ENCODE assay signal across 8 mouse cellular contexts in the genomic region with DNA sequence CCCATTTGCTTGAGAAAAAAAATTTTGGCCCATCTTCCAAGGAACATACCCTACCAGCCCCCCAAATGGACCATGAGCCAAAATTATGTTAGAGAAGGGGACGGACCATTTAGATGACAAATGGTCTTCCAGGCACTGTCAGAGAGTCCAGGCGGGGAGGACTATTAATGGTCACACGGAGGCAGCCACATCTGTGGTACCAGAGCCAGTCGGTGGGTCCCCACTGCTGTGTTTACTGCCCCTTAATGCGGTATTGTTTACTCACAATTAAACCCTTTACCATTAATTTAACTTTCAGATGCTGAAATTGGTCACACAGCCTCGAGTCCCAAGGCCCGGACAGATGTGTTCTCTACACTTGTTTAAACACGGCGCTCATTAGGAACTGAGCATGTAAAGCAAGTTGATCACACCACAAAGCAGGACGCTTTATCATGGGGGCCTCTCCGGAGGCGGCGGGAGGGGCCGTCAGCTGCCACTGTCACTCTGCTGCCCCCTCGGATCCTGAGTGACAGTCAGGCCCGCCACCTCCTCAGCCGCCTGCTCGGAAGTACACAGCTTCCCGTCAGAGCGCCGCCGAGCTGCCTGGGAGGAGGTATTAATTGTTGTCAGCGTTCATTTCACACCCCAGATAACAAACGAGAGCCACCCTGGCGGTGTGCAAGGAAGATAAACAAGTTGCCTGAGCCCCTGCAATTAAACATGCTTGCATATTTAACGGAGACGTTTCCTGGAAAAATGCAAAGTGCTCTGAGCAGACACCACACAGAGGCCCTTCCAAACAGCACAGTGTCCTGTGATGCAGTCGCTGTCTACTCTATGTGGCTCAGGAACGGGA.
DNase-seq lines count a peak whose midpoint lies in the region; ATAC-seq lines count a peak whose summit lies in the region.

No protein-coding gene starts in this region.

- WGBS in forebrain, embryonic 12.5 days: 17% methylated on average over 29 of the region's 29 CpGs
- 6% methylated on average over 29 of the region's 29 CpGs for WGBS in hindbrain, embryonic 16.5 days
- 15% methylated on average over 29 of the region's 29 CpGs for WGBS in liver, embryonic 11.5 days

- H3K27ac ChIP-seq in forebrain, embryonic 12.5 days: 0 out of 2 replicates have a peak overlapping the region, but pooled peaks have one; percentile 19
- H3K27ac ChIP-seq in hindbrain, embryonic 16.5 days (ENCODE audit: low read depth, low read length): no peak overlapping the region
- peak overlapping the region; percentile 46; the same call in 1 of the 2 replicates for H3K27ac ChIP-seq in liver, embryonic 11.5 days (ENCODE audit: low read depth, low read length)

- H3K36me3 ChIP-seq in megakaryocyte, embryonic 14.5 days (replicated peaks; ENCODE audit: low read length): no peaks in the 10 kb centered on the region
- no peaks in the 10 kb centered on the region for H3K36me3 ChIP-seq in forebrain, embryonic 12.5 days (replicated peaks)
- no peaks in the 10 kb centered on the region for H3K36me3 ChIP-seq in hindbrain, embryonic 16.5 days (ENCODE audit: control insufficient read depth, insufficient read depth, low read length)
- no peaks in the 10 kb centered on the region for H3K36me3 ChIP-seq in liver, embryonic 11.5 days (ENCODE audit: control insufficient read depth, insufficient read depth, low read length)

- no peaks in the 10 kb centered on the region for H3K9me3 ChIP-seq in megakaryocyte, embryonic 14.5 days
- no peaks in the 10 kb centered on the region for H3K9me3 ChIP-seq in forebrain, embryonic 12.5 days
- no peaks in the 10 kb centered on the region for H3K9me3 ChIP-seq in hindbrain, embryonic 16.5 days (ENCODE audit: control insufficient read depth, low read length)
- H3K9me3 ChIP-seq in liver, embryonic 11.5 days (ENCODE audit: control insufficient read depth, low read length): no peaks in the 10 kb centered on the region

- peak overlapping the region; percentile 43 for H3K4me2 ChIP-seq in forebrain, embryonic 12.5 days
- peak overlapping the region; percentile 52 for H3K4me2 ChIP-seq in hindbrain, embryonic 16.5 days (ENCODE audit: low read length)
- peak overlapping the region; percentile 55 for H3K4me2 ChIP-seq in liver, embryonic 11.5 days

- H3K9ac ChIP-seq in forebrain, embryonic 12.5 days: no peak overlapping the region
- H3K9ac ChIP-seq in hindbrain, embryonic 16.5 days (ENCODE audit: low read depth, low read length): no peak overlapping the region; the same call in 1 of the 2 replicates
- H3K9ac ChIP-seq in liver, embryonic 11.5 days (ENCODE audit: low read depth, low read length): no peak overlapping the region; the same call in 1 of the 2 replicates

- DNase-seq in liver, embryonic 11.5 days (ENCODE audit: low spot score): peak; percentile 75
- DNase-seq in retina, postnatal 1 day: peak; percentile 80
- no peak for DNase-seq in T-cell, adult 2 months (ENCODE audit: low spot score)
- DNase-seq in spleen, postnatal 14 days (ENCODE audit: low spot score in 2 of 2): no peak

- ATAC-seq in megakaryocyte, adult 5-6 weeks (ENCODE audit: poor library complexity, severe bottlenecking): no peak
- ATAC-seq in forebrain, embryonic 12.5 days (ENCODE audit: low FRiP score): peak; percentile 69
- ATAC-seq in hindbrain, embryonic 16.5 days: peak; percentile 82
- ATAC-seq in liver, embryonic 11.5 days (replicated peaks; ENCODE audit: low FRiP score): peak; percentile 97

- H3K4me3 ChIP-seq in megakaryocyte, embryonic 14.5 days (replicated peaks): peak overlapping the region; percentile 83
- H3K4me3 ChIP-seq in forebrain, embryonic 12.5 days (replicated peaks): 0 out of 2 replicates have a peak overlapping the region, but pooled peaks have one; percentile 7
- H3K4me3 ChIP-seq in hindbrain, embryonic 16.5 days (ENCODE audit: low read length): peak overlapping the region; percentile 18
- H3K4me3 ChIP-seq in liver, embryonic 11.5 days (ENCODE audit: low read depth, low read length): peak overlapping the region; percentile 2; the same call in 1 of the 2 replicates

- H3K4me1 ChIP-seq in megakaryocyte, embryonic 14.5 days: peaks cover 7% of the 10 kb centered on the region; the same call in 1 of the 2 replicates
- peaks cover 26% of the 10 kb centered on the region for H3K4me1 ChIP-seq in forebrain, embryonic 12.5 days
- H3K4me1 ChIP-seq in hindbrain, embryonic 16.5 days (ENCODE audit: control insufficient read depth, insufficient read depth, low read depth, low read length): peaks cover 5% of the 10 kb centered on the region
- peaks cover 11% of the 10 kb centered on the region for H3K4me1 ChIP-seq in liver, embryonic 11.5 days (replicated peaks; ENCODE audit: control insufficient read depth, insufficient read depth, low read length)

- peaks cover 24% of the 10 kb centered on the region for H3K27me3 ChIP-seq in megakaryocyte, embryonic 14.5 days (replicated peaks)
- peaks cover 97% of the 10 kb centered on the region for H3K27me3 ChIP-seq in forebrain, embryonic 12.5 days
- H3K27me3 ChIP-seq in hindbrain, embryonic 16.5 days (replicated peaks; ENCODE audit: control insufficient read depth, insufficient read depth, low read length): peaks cover 10% of the 10 kb centered on the region
- peaks cover 3% of the 10 kb centered on the region; the same call in 1 of the 2 replicates for H3K27me3 ChIP-seq in liver, embryonic 11.5 days (replicated peaks; ENCODE audit: control insufficient read depth, insufficient read depth, low read length)

Comparison
In these comparisons a context has a peak if more than half of its experiments do, and no peak if none do; other contexts are left out.
1. H3K4me3 ChIP-seq: peak in every context shown above with its lines; median percentile 83 in megakaryocyte, embryonic 14.5 days; 18 in hindbrain, embryonic 16.5 days; 7 in forebrain, embryonic 12.5 days; 2 in liver, embryonic 11.5 days.
2. DNase-seq: peak in liver, embryonic 11.5 days (single experiment) and retina, postnatal 1 day (single experiment); none in T-cell, adult 2 months (single experiment) and spleen, postnatal 14 days (0 of 2).
3. Peak in every context shown above with its lines, with median percentiles within 50 percentile points of each other: H3K4me2 ChIP-seq.